Mouse (Mus musculus) midbrain, embryonic 11.5 days (tissue): Measurements from ENCODE around the gene Smpd2. TPM values are rescaled to one million over a fixed set of nuclear protein-coding genes. Genes with fewer than 3 reads are reported as not detected.

Experiments used
- ATAC-seq: fragments of 200-750 bp; cut with Nextera tagmentation; 2 replicates; pipeline ENCODE4 v1.8.0; 2017; ENCODE audit warnings: moderate TSS enrichment, moderate library complexity; ENCODE audit not compliant: low FRiP score
- DNase-seq: peaks from one replicate; pipeline ENCODE4 v3.0.0; 2015; ENCODE audit warnings: low spot score; ENCODE audit errors: missing footprints
- H3K27ac ChIP-seq: fragments of 300-500 bp; sonication (generic); 2 replicates; pipeline ENCODE4 v1.5.1; 2014; ENCODE audit warnings: low read depth, low read length
- H3K27me3 ChIP-seq: fragments of 300-500 bp; sonication (generic); 2 replicates; pipeline ENCODE4 v1.6.1; 2014; ENCODE audit warnings: mild to moderate bottlenecking, low read length, moderate library complexity, mixed read lengths; ENCODE audit not compliant: control insufficient read depth, insufficient read depth
- H3K36me3 ChIP-seq: fragments of 300-500 bp; sonication (generic); 2 replicates; pipeline ENCODE4 v1.6.1; 2014; ENCODE audit warnings: mild to moderate bottlenecking, low read length, moderate library complexity, mixed read lengths; ENCODE audit not compliant: control insufficient read depth, insufficient read depth
- H3K4me1 ChIP-seq: fragments of 300-500 bp; sonication (generic); 2 replicates; pipeline ENCODE4 v1.6.1; 2014; ENCODE audit warnings: low read length; ENCODE audit not compliant: control insufficient read depth, insufficient read depth
- H3K4me2 ChIP-seq: fragments of 300-500 bp; sonication (generic); 2 replicates; pipeline ENCODE4 v1.6.1; 2014; ENCODE audit warnings: mild to moderate bottlenecking, moderate library complexity
- H3K4me3 ChIP-seq: fragments of 300-500 bp; sonication (generic); 2 replicates; pipeline ENCODE4 v1.5.1; 2014; ENCODE audit warnings: low read depth, low read length
- H3K9ac ChIP-seq: fragments of 300-500 bp; sonication (generic); 2 replicates; pipeline ENCODE4 v1.6.1; 2014; ENCODE audit warnings: low read length
- H3K9me3 ChIP-seq: fragments of 300-500 bp; sonication (generic); 2 replicates; pipeline ENCODE4 v1.6.1; 2016; ENCODE audit warnings: low read length; ENCODE audit not compliant: control insufficient read depth
- WGBS: fragments of 180-500 bp; shearing (Covaris S2); extraction: QIAGEN DNeasy Blood & Tissue Kit; methylation state at CpG from one replicate; pipeline ENCODE4 v1.1.7; 2014; 5-methylcytosine and 5-hydroxymethylcytosine counted together
- polyA plus RNA-seq: library from polyadenylated mRNA; unstranded; fragments of >200 nt; fragmentation: Nextera tagmentation; extraction: Ambion mirVana; gene quantifications from 2 replicates; pipeline ENCODE4 v1.2.1, GENCODE M21; 2014

Gene Smpd2
- 50.7 and 60.0 TPM in 2 replicates for polyA plus RNA-seq

GRCm38 (mm10) chr10:41489708-41490517, at the start of gene Smpd2, which contains the start of gene Ppil6:
Gene Smpd2 (minus strand): TSS chr10:41490369.
Gene Ppil6 (plus strand): TSS chr10:41490439.
- DNase-seq (peak; percentile 100), ATAC-seq (peak; percentile 97)
- no peak within 1 kb of the TSS for H3K27ac ChIP-seq
- peak within 1 kb of the TSS; percentile 62 for H3K4me3 ChIP-seq
- under 1% methylated on average over 50 of the region's 50 CpGs for WGBS
- H3K9ac ChIP-seq = peak within 1 kb of the TSS; percentile 73
- H3K4me1 ChIP-seq = peaks cover 29% of the 10 kb centered on the region
- H3K27me3 ChIP-seq = no peaks in the 10 kb centered on the region
- H3K4me2 ChIP-seq = peak within 1 kb of the TSS; percentile 98
- peaks cover 4% of the 10 kb centered on the region for H3K36me3 ChIP-seq
- H3K9me3 ChIP-seq = no peaks in the 10 kb centered on the region

GRCm38 (mm10) chr10:41538986-41539385, 48.8 kb upstream of the Smpd2 start:
- Histone ChIP-seq H3K4me3 (no peak overlapping the region), H3K27ac (no peak overlapping the region), H3K4me2 (no peak overlapping the region), H3K9ac (no peak overlapping the region), H3K9me3 (no peaks in the 10 kb centered on the region), H3K27me3 (no peaks in the 10 kb centered on the region), H3K4me1 (no peaks in the 10 kb centered on the region), H3K36me3 (peaks cover 3% of the 10 kb centered on the region; the same call in 1 of the 2 replicates)
- 96% methylated on average over 4 of the region's 4 CpGs for WGBS
- no peak for ATAC-seq
- DNase-seq = peak; percentile 26

- DNase-seq (no peak), ATAC-seq (no peak)
- no peak overlapping the region for H3K4me2 ChIP-seq
- H3K36me3 ChIP-seq = peaks cover 7% of the 10 kb centered on the region; the same call in 1 of the 2 replicates
- H3K27ac ChIP-seq = no peak overlapping the region
- 91% methylated on average over 3 of the region's 3 CpGs for WGBS
- H3K4me3 ChIP-seq = no peak overlapping the region
- H3K9me3 ChIP-seq = no peaks in the 10 kb centered on the region
- no peak overlapping the region for H3K9ac ChIP-seq
- no peaks in the 10 kb centered on the region for H3K4me1 ChIP-seq
- H3K27me3 ChIP-seq = no peaks in the 10 kb centered on the region
These were observed 47.8 kb upstream of the Smpd2 start for GRCm38 (mm10) chr10:41537983-41538330.

GRCm38 (mm10) chr10:41537226-41537982, 47.2 kb upstream of the Smpd2 start:
- no peaks in the 10 kb centered on the region for H3K9me3 ChIP-seq
- ATAC-seq = peak; percentile 33; the same call in 1 of the 2 replicates
- H3K4me1 ChIP-seq = no peaks in the 10 kb centered on the region
- H3K4me3 ChIP-seq = no peak overlapping the region
- no peak overlapping the region for H3K4me2 ChIP-seq
- WGBS = 33% methylated on average over 4 of the region's 4 CpGs
- DNase-seq = peak; percentile 82
- no peak overlapping the region for H3K9ac ChIP-seq
- H3K27ac ChIP-seq = no peak overlapping the region
- H3K27me3 ChIP-seq = no peaks in the 10 kb centered on the region
- peaks cover 9% of the 10 kb centered on the region; the same call in 1 of the 2 replicates for H3K36me3 ChIP-seq

GRCm38 (mm10) chr10:41536714-41537113, 46.5 kb upstream of the Smpd2 start:
- H3K4me3 ChIP-seq = no peak overlapping the region
- peak; percentile 35 for DNase-seq
- H3K27ac ChIP-seq = no peak overlapping the region
- no peak overlapping the region for H3K9ac ChIP-seq
- 88% methylated on average over 1 of the region's 1 CpGs for WGBS
- no peaks in the 10 kb centered on the region for H3K4me1 ChIP-seq
- H3K36me3 ChIP-seq = peaks cover 9% of the 10 kb centered on the region; the same call in 1 of the 2 replicates
- H3K4me2 ChIP-seq = no peak overlapping the region
- H3K27me3 ChIP-seq = no peaks in the 10 kb centered on the region
- no peak for ATAC-seq
- H3K9me3 ChIP-seq = no peaks in the 10 kb centered on the region

- Histone ChIP-seq H3K9ac (no peak overlapping the region), H3K4me1 (no peaks in the 10 kb centered on the region), H3K9me3 (no peaks in the 10 kb centered on the region), H3K36me3 (peaks cover 9% of the 10 kb centered on the region; the same call in 1 of the 2 replicates), H3K27me3 (no peaks in the 10 kb centered on the region), H3K4me3 (no peak overlapping the region), H3K27ac (no peak overlapping the region), H3K4me2 (no peak overlapping the region)
- DNase-seq (peak; percentile 73), ATAC-seq (no peak)
- WGBS = 93% methylated on average over 2 of the region's 2 CpGs
These were observed 45.8 kb upstream of the Smpd2 start for GRCm38 (mm10) chr10:41535991-41536390.

- Histone ChIP-seq H3K4me1 (no peaks in the 10 kb centered on the region), H3K4me3 (no peak overlapping the region), H3K9ac (no peak overlapping the region), H3K4me2 (no peak overlapping the region), H3K27ac (no peak overlapping the region), H3K9me3 (no peaks in the 10 kb centered on the region), H3K36me3 (peaks cover 9% of the 10 kb centered on the region; the same call in 1 of the 2 replicates), H3K27me3 (no peaks in the 10 kb centered on the region)
- no peak for ATAC-seq
- WGBS = 93% methylated on average over 5 of the region's 5 CpGs
- peak; percentile 35 for DNase-seq
These were observed 39.8 kb upstream of the Smpd2 start for GRCm38 (mm10) chr10:41529972-41530371.

- no peaks in the 10 kb centered on the region for H3K9me3 ChIP-seq
- no peaks in the 10 kb centered on the region for H3K27me3 ChIP-seq
- H3K4me3 ChIP-seq = no peak overlapping the region
- H3K36me3 ChIP-seq = no peaks in the 10 kb centered on the region
- H3K9ac ChIP-seq = no peak overlapping the region
- H3K27ac ChIP-seq = no peak overlapping the region
- WGBS = 84% methylated on average over 1 of the region's 1 CpGs
- peak; percentile 75 for DNase-seq
- no peak overlapping the region for H3K4me2 ChIP-seq
- no peak for ATAC-seq
- peaks cover 14% of the 10 kb centered on the region for H3K4me1 ChIP-seq
These were observed 35.5 kb upstream of the Smpd2 start for GRCm38 (mm10) chr10:41525696-41526095.

- H3K27ac ChIP-seq = no peak overlapping the region
- peak; percentile 56 for DNase-seq
- 86% methylated on average over 3 of the region's 3 CpGs for WGBS
- peaks cover 15% of the 10 kb centered on the region for H3K4me1 ChIP-seq
- no peak overlapping the region for H3K4me2 ChIP-seq
- no peak for ATAC-seq
- no peaks in the 10 kb centered on the region for H3K36me3 ChIP-seq
- no peak overlapping the region for H3K9ac ChIP-seq
- no peak overlapping the region for H3K4me3 ChIP-seq
- H3K9me3 ChIP-seq = no peaks in the 10 kb centered on the region
- no peaks in the 10 kb centered on the region for H3K27me3 ChIP-seq
These were observed 33.2 kb upstream of the Smpd2 start for GRCm38 (mm10) chr10:41523386-41523785.
